ENCODE assay signal across 10 mouse cellular contexts in genomic region chr13:24786014-24786490, GRCm38 (mm10). TPM values are rescaled to one million over a fixed set of nuclear protein-coding genes. Genes with fewer than 3 reads are reported as not detected.
A peak's percentile ranks its signal among the peaks of the same experiment; 100 is the strongest.
DNase-seq lines count a peak whose midpoint lies in the region; ATAC-seq and TF ChIP-seq lines count a peak whose summit lies in the region.
"Had no signal": no experiment of that assay in that cellular context is flagged by ENCODE, and none has a peak within 500 bp of the region (broad histone marks: within the 10 kb centered on the region; RNA-seq: fewer than 3 reads in every experiment).

No protein-coding gene starts in this region.

- no peak for DNase-seq in hindbrain, embryonic 10.5 days (ENCODE audit: low spot score)
- peak; percentile 82 for DNase-seq in T-cell, adult 2 months (ENCODE audit: low spot score)
- no peak for DNase-seq in heart, postnatal 0 days (ENCODE audit: low spot score)
- DNase-seq in lung, postnatal 25 days (ENCODE audit: low spot score): no peak
- no peak for DNase-seq in lung, postnatal 0 days (ENCODE audit: low spot score)

- H3K9ac ChIP-seq in hindbrain, embryonic 16.5 days (ENCODE audit: low read depth, low read length): no peak overlapping the region
- no peak overlapping the region for H3K9ac ChIP-seq in heart, postnatal 0 days (replicated peaks; ENCODE audit: low read depth, low read length)
- no peak overlapping the region for H3K9ac ChIP-seq in intestine, postnatal 0 days (ENCODE audit: low read depth, low read length)
- no peak overlapping the region for H3K9ac ChIP-seq in lung, postnatal 0 days (replicated peaks; ENCODE audit: low read depth)

- ATAC-seq in hindbrain, embryonic 16.5 days: peak; percentile 56; the same call in 1 of the 2 replicates
- ATAC-seq in heart, postnatal 0 days (ENCODE audit: insufficient read depth, low read depth): peak; percentile 78
- ATAC-seq in neutrophil, adult 5-6 weeks (ENCODE audit: extremely low read depth, insufficient number of reproducible peaks, low FRiP score, poor library complexity, severe bottlenecking): peak; percentile 66; the same call in 1 of the 2 replicates
- ATAC-seq in intestine, postnatal 0 days: no peak
- ATAC-seq in lung, postnatal 0 days: no peak

- no peak overlapping the region for H3K4me2 ChIP-seq in hindbrain, embryonic 16.5 days (ENCODE audit: low read length)
- no peak overlapping the region for H3K4me2 ChIP-seq in heart, postnatal 0 days (ENCODE audit: low read depth, low read length)
- H3K4me2 ChIP-seq in intestine, postnatal 0 days (replicated peaks; ENCODE audit: low read depth): no peak overlapping the region
- H3K4me2 ChIP-seq in lung, postnatal 0 days (replicated peaks; ENCODE audit: low read depth, low read length): no peak overlapping the region

- no peak for TF ChIP-seq EP300 in heart, postnatal 0 days (IDR thresholded peaks at IDR 0.05; ENCODE audit: low read depth)
- no peak for TF ChIP-seq EP300 in lung, postnatal 0 days (IDR thresholded peaks at IDR 0.05)

- 39% methylated on average over 11 of the region's 11 CpGs for WGBS in hindbrain, embryonic 16.5 days
- 49% methylated on average over 11 of the region's 11 CpGs for WGBS in hindbrain, embryonic 10.5 days
- WGBS in heart, postnatal 0 days: 35% methylated on average over 11 of the region's 11 CpGs
- WGBS in intestine, postnatal 0 days: 61% methylated on average over 11 of the region's 11 CpGs
- WGBS in lung, postnatal 0 days: 60% methylated on average over 11 of the region's 11 CpGs

- no peaks in the 10 kb centered on the region for H3K9me3 ChIP-seq in hindbrain, embryonic 16.5 days (ENCODE audit: control insufficient read depth, low read length)
- no peaks in the 10 kb centered on the region for H3K9me3 ChIP-seq in hindbrain, embryonic 10.5 days
- no peaks in the 10 kb centered on the region for H3K9me3 ChIP-seq in heart, postnatal 0 days (replicated peaks; ENCODE audit: control insufficient read depth, low read length)
- H3K9me3 ChIP-seq in intestine, postnatal 0 days (ENCODE audit: control insufficient read depth): no peaks in the 10 kb centered on the region
- no peaks in the 10 kb centered on the region for H3K9me3 ChIP-seq in lung, postnatal 0 days (ENCODE audit: low read length)

- H3K27me3 ChIP-seq in hindbrain, embryonic 16.5 days (replicated peaks; ENCODE audit: control insufficient read depth, insufficient read depth, low read length): no peaks in the 10 kb centered on the region
- H3K27me3 ChIP-seq in hindbrain, embryonic 10.5 days (ENCODE audit: insufficient read depth, poor library complexity, severe bottlenecking): no peaks in the 10 kb centered on the region
- H3K27me3 ChIP-seq in heart, postnatal 0 days (ENCODE audit: control insufficient read depth, insufficient read depth, low read length): no peaks in the 10 kb centered on the region
- H3K27me3 ChIP-seq in intestine, postnatal 0 days (replicated peaks; ENCODE audit: control insufficient read depth, insufficient read depth, low read length): no peaks in the 10 kb centered on the region
- H3K27me3 ChIP-seq in lung, postnatal 0 days (replicated peaks; ENCODE audit: insufficient read depth, low read length): no peaks in the 10 kb centered on the region

- no peak overlapping the region for H3K4me3 ChIP-seq in hindbrain, embryonic 16.5 days (ENCODE audit: low read length)
- H3K4me3 ChIP-seq in hindbrain, embryonic 10.5 days: no peak overlapping the region
- no peak overlapping the region for H3K4me3 ChIP-seq in heart, postnatal 0 days (ENCODE audit: low read depth, low read length)
- no peak overlapping the region for H3K4me3 ChIP-seq in intestine, postnatal 0 days (ENCODE audit: low read depth, low read length)
- H3K4me3 ChIP-seq in lung, postnatal 0 days (ENCODE audit: low read depth, low read length): no peak overlapping the region

- no peak overlapping the region for H3K27ac ChIP-seq in hindbrain, embryonic 16.5 days (ENCODE audit: low read depth, low read length)
- H3K27ac ChIP-seq in hindbrain, embryonic 10.5 days: no peak overlapping the region
- no peak overlapping the region for H3K27ac ChIP-seq in heart, postnatal 0 days (ENCODE audit: low read depth)
- no peak overlapping the region for H3K27ac ChIP-seq in intestine, postnatal 0 days (ENCODE audit: low read depth, low read length)
- no peak overlapping the region for H3K27ac ChIP-seq in lung, postnatal 0 days (ENCODE audit: low read length)

- no peaks in the 10 kb centered on the region for H3K36me3 ChIP-seq in hindbrain, embryonic 16.5 days (ENCODE audit: control insufficient read depth, insufficient read depth, low read length)
- no peaks in the 10 kb centered on the region for H3K36me3 ChIP-seq in hindbrain, embryonic 10.5 days
- H3K36me3 ChIP-seq in heart, postnatal 0 days (replicated peaks; ENCODE audit: control insufficient read depth, insufficient read depth, low read length): no peaks in the 10 kb centered on the region
- no peaks in the 10 kb centered on the region for H3K36me3 ChIP-seq in intestine, postnatal 0 days (ENCODE audit: control insufficient read depth, insufficient read depth)
- no peaks in the 10 kb centered on the region for H3K36me3 ChIP-seq in lung, postnatal 0 days (ENCODE audit: insufficient read depth, low read length)

- no peak for TF ChIP-seq CTCF in heart, postnatal 0 days (IDR thresholded peaks at IDR 0.05; ENCODE audit: low read depth)
- TF ChIP-seq CTCF in intestine, postnatal 0 days (IDR thresholded peaks at IDR 0.05; ENCODE audit: low read depth): no peak
- TF ChIP-seq CTCF in lung, postnatal 0 days (IDR thresholded peaks at IDR 0.05): no peak

- no peaks in the 10 kb centered on the region for H3K4me1 ChIP-seq in hindbrain, embryonic 16.5 days (ENCODE audit: control insufficient read depth, insufficient read depth, low read depth, low read length)
- H3K4me1 ChIP-seq in hindbrain, embryonic 10.5 days (replicated peaks): 0 out of 2 replicates have a peak, but pooled peaks cover 5% of the 10 kb centered on the region
- no peaks in the 10 kb centered on the region for H3K4me1 ChIP-seq in heart, postnatal 0 days (ENCODE audit: control insufficient read depth, insufficient read depth)
- H3K4me1 ChIP-seq in intestine, postnatal 0 days (replicated peaks; ENCODE audit: control insufficient read depth, insufficient read depth, low read length): no peaks in the 10 kb centered on the region; the same call in 1 of the 2 replicates
- no peaks in the 10 kb centered on the region for H3K4me1 ChIP-seq in lung, postnatal 0 days (ENCODE audit: insufficient read depth, low read depth, low read length)

RNA-seq across cellular contexts. Expression of gene BC005537, which starts 15.4 kb away (rescaled TPM):
- polyA plus RNA-seq in hindbrain, embryonic 16.5 days (2015; fragmentation: Nextera tagmentation; extraction: Ambion mirVana): 17.3 and 20.7 TPM in 2 replicates
- polyA plus RNA-seq in hindbrain, embryonic 10.5 days (2016; fragmentation: Nextera tagmentation; extraction: Ambion mirVana): 10.4 and 10.9 TPM in 2 replicates
- total RNA-seq in heart, postnatal 0 days (2014; rRNA removed; ENCODE audit: low replicate concordance): 36.4 and 43.9 TPM in 2 replicates
- 13.2 and 14.0 TPM in 2 replicates for polyA plus RNA-seq in heart, postnatal 0 days (2015; fragmentation: Nextera tagmentation; extraction: Ambion mirVana)
- 71.0 and 76.9 TPM in 2 replicates for total RNA-seq in neutrophil, adult 5-6 weeks (2017)
- polyA plus RNA-seq in intestine, postnatal 0 days (2015; fragmentation: Nextera tagmentation; extraction: Ambion mirVana): 15.4 and 17.5 TPM in 2 replicates
- 18.5 and 20.8 TPM in 2 replicates for polyA plus RNA-seq in lung, postnatal 0 days (2015; fragmentation: Nextera tagmentation; extraction: Ambion mirVana)

RNA-seq across cellular contexts. Expression of gene Gmnn, which starts 24.3 kb away (rescaled TPM):
- 19.8 and 20.1 TPM in 2 replicates for polyA plus RNA-seq in hindbrain, embryonic 16.5 days (2015; fragmentation: Nextera tagmentation; extraction: Ambion mirVana)
- polyA plus RNA-seq in hindbrain, embryonic 10.5 days (2016; fragmentation: Nextera tagmentation; extraction: Ambion mirVana): 134 and 184 TPM in 2 replicates
- 28.2 and 29.8 TPM in 2 replicates for total RNA-seq in heart, postnatal 0 days (2014; rRNA removed; ENCODE audit: low replicate concordance)
- polyA plus RNA-seq in heart, postnatal 0 days (2015; fragmentation: Nextera tagmentation; extraction: Ambion mirVana): 71.7 and 81.1 TPM in 2 replicates
- total RNA-seq in neutrophil, adult 5-6 weeks (2017): 10.3 and 12.3 TPM in 2 replicates
- polyA plus RNA-seq in intestine, postnatal 0 days (2015; fragmentation: Nextera tagmentation; extraction: Ambion mirVana): 47.7 and 50.6 TPM in 2 replicates
- 24.1 and 24.7 TPM in 2 replicates for polyA plus RNA-seq in lung, postnatal 0 days (2015; fragmentation: Nextera tagmentation; extraction: Ambion mirVana)

RNA-seq across cellular contexts. Expression of gene Armh2, which starts 45.0 kb away (rescaled TPM):
- polyA plus RNA-seq in hindbrain, embryonic 16.5 days (2015; fragmentation: Nextera tagmentation; extraction: Ambion mirVana): not detected in 2 replicates
- polyA plus RNA-seq in hindbrain, embryonic 10.5 days (2016; fragmentation: Nextera tagmentation; extraction: Ambion mirVana): not detected in 2 replicates
- total RNA-seq in heart, postnatal 0 days (2014; rRNA removed; ENCODE audit: low replicate concordance): not detected in 2 replicates
- not detected in 2 replicates for polyA plus RNA-seq in heart, postnatal 0 days (2015; fragmentation: Nextera tagmentation; extraction: Ambion mirVana)
- total RNA-seq in neutrophil, adult 5-6 weeks (2017): 2.0 and 2.2 TPM in 2 replicates
- not detected in 2 replicates for polyA plus RNA-seq in intestine, postnatal 0 days (2015; fragmentation: Nextera tagmentation; extraction: Ambion mirVana)
- polyA plus RNA-seq in lung, postnatal 0 days (2015; fragmentation: Nextera tagmentation; extraction: Ambion mirVana): not detected in 2 replicates
- total RNA-seq: left cerebral cortex, adult 8-10 months had no signal
- polyA plus RNA-seq: neural tube, embryonic 14.5 days had no signal

RNA-seq across cellular contexts. Expression of gene Acot13, which starts 45.3 kb away (rescaled TPM):
- polyA plus RNA-seq in hindbrain, embryonic 16.5 days (2015; fragmentation: Nextera tagmentation; extraction: Ambion mirVana): 59.4 and 66.5 TPM in 2 replicates
- polyA plus RNA-seq in hindbrain, embryonic 10.5 days (2016; fragmentation: Nextera tagmentation; extraction: Ambion mirVana): 56.5 and 62.3 TPM in 2 replicates
- total RNA-seq in heart, postnatal 0 days (2014; rRNA removed; ENCODE audit: low replicate concordance): 176 and 219 TPM in 2 replicates
- polyA plus RNA-seq in heart, postnatal 0 days (2015; fragmentation: Nextera tagmentation; extraction: Ambion mirVana): 609 and 634 TPM in 2 replicates
- total RNA-seq in neutrophil, adult 5-6 weeks (2017): 24.4 and 27.4 TPM in 2 replicates
- polyA plus RNA-seq in intestine, postnatal 0 days (2015; fragmentation: Nextera tagmentation; extraction: Ambion mirVana): 183 and 185 TPM in 2 replicates
- polyA plus RNA-seq in lung, postnatal 0 days (2015; fragmentation: Nextera tagmentation; extraction: Ambion mirVana): 87.2 and 92.5 TPM in 2 replicates

RNA-seq across cellular contexts. Expression of gene Tdp2, which starts 45.4 kb away (rescaled TPM):
- 31.0 and 35.4 TPM in 2 replicates for polyA plus RNA-seq in hindbrain, embryonic 16.5 days (2015; fragmentation: Nextera tagmentation; extraction: Ambion mirVana)
- polyA plus RNA-seq in hindbrain, embryonic 10.5 days (2016; fragmentation: Nextera tagmentation; extraction: Ambion mirVana): 64.4 and 74.7 TPM in 2 replicates
- 24.2 and 27.5 TPM in 2 replicates for total RNA-seq in heart, postnatal 0 days (2014; rRNA removed; ENCODE audit: low replicate concordance)
- 17.4 and 18.5 TPM in 2 replicates for polyA plus RNA-seq in heart, postnatal 0 days (2015; fragmentation: Nextera tagmentation; extraction: Ambion mirVana)
- total RNA-seq in neutrophil, adult 5-6 weeks (2017): 54.3 and 54.8 TPM in 2 replicates
- polyA plus RNA-seq in intestine, postnatal 0 days (2015; fragmentation: Nextera tagmentation; extraction: Ambion mirVana): 37.6 and 39.0 TPM in 2 replicates
- polyA plus RNA-seq in lung, postnatal 0 days (2015; fragmentation: Nextera tagmentation; extraction: Ambion mirVana): 20.8 and 21.2 TPM in 2 replicates

Comparison
In these comparisons a context has a peak if more than half of its experiments do, and no peak if none do; other contexts are left out.
1. ATAC-seq: peak in hindbrain, embryonic 16.5 days (single experiment), heart, postnatal 0 days (single experiment) and neutrophil, adult 5-6 weeks (single experiment); none in intestine, postnatal 0 days (single experiment) and lung, postnatal 0 days (single experiment).